Mouse (Mus musculus) B cell, adult 2 months (primary cell): ENCODE measurements around the gene Abca2.

Experiments used
- DNase-seq, 2 experiments: peaks; one replicate each; pipeline ENCODE4 v3.0.0; 2022

Gene Abca2

GRCm38 (mm10) chr2:25463630-25464029 lies 35.1 kb downstream of the Abca2 start:
- no peak for DNase-seq

- DNase-seq: no peak
Measured at GRCm38 (mm10) chr2:25465256-25465655, 36.8 kb downstream of the Abca2 start.

- peak; percentile 79 to 82 for DNase-seq
Measured at GRCm38 (mm10) chr2:25465816-25466635, 37.5 kb downstream of the Abca2 start.

- no peak for DNase-seq
Measured at GRCm38 (mm10) chr2:25467606-25468303, 39.3 kb downstream of the Abca2 start.

- no peak for DNase-seq
Measured at GRCm38 (mm10) chr2:25468962-25469915, 40.7 kb downstream of the Abca2 start.

- DNase-seq: no peak
Measured at GRCm38 (mm10) chr2:25469969-25470368, 41.5 kb downstream of the Abca2 start, which contains the start of gene Ptgds. Gene Ptgds, minus strand, starts transcription at chr2:25470046.

- no peak for DNase-seq
Measured at GRCm38 (mm10) chr2:25472550-25472949, 44.0 kb downstream of the Abca2 start.

- no peak for DNase-seq
Measured at GRCm38 (mm10) chr2:25477541-25477940, 49.0 kb downstream of the Abca2 start.

GRCm38 (mm10) chr2:25477967-25478675 lies 49.6 kb downstream of the Abca2 start:
- DNase-seq: no peak

GRCm38 (mm10) chr2:25479551-25480311 lies 51.2 kb downstream of the Abca2 start:
- no peak for DNase-seq

GRCm38 (mm10) chr2:25480541-25480940 lies 52.0 kb downstream of the Abca2 start:
- DNase-seq: no peak

- DNase-seq: peak; percentile 79 to 83
Measured at GRCm38 (mm10) chr2:25482969-25483368, 54.5 kb downstream of the Abca2 start.

- no peak for DNase-seq
Measured at GRCm38 (mm10) chr2:25484901-25485647, 56.6 kb downstream of the Abca2 start.

GRCm38 (mm10) chr2:25487965-25488670 lies 59.6 kb downstream of the Abca2 start:
- no peak for DNase-seq

GRCm38 (mm10) chr2:25488671-25489068 lies 60.2 kb downstream of the Abca2 start:
- DNase-seq: no peak

- DNase-seq: no peak
Measured at GRCm38 (mm10) chr2:25492988-25493387, 64.5 kb downstream of the Abca2 start.

GRCm38 (mm10) chr2:25493476-25493961 lies 65.0 kb downstream of the Abca2 start, which contains the start of gene Lcn12:
Gene Lcn12, minus strand, starts transcription at chr2:25493911.
- no peak for DNase-seq

- DNase-seq: peak; percentile 24 to 36
Measured at GRCm38 (mm10) chr2:25496462-25496861, 68.0 kb downstream of the Abca2 start.
